Mouse (Mus musculus): ENCODE results near the gene Mettl25.

Mettl25 gene

GRCm38 (mm10) chr10:105840928-105841888, at the start of gene Mettl25, which contains the start of gene Ccdc59:
Mettl25 (minus strand) TSS chr10:105841380.
Ccdc59 (plus strand) TSS chr10:105841067.
- in situ Hi-C loops (cut with MseI, MboI) = no loop called here

DNA sequence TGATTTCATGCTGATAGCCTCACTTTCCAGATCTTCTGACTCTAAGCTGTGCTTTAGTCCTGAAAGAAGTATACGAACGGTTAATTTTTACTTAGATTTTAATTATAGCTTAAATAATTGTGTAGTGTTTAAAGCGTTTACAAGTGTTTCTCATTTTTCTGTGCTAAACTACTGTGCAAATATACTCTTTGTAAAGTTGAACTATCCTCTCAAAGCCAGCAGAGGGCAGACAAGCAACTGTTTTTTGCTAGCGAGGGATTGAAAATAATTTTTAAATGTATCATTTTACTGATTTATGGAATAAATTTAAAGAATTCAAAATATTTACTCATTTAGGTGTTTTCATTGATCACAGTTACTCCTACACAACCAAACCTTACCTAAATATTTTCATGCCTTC, 26.1 kb upstream of the Mettl25 start:
- in situ Hi-C loops (cut with MseI, MboI) = loop anchor here (5.0 kb wide), 1 partner anchor 720 kb away; no protein-coding TSS in a partner anchor

GRCm38 (mm10) chr10:105851136-105851535, 10.0 kb upstream of the Mettl25 start:
- in situ Hi-C loops (cut with MseI, MboI) = no loop called here

DNA sequence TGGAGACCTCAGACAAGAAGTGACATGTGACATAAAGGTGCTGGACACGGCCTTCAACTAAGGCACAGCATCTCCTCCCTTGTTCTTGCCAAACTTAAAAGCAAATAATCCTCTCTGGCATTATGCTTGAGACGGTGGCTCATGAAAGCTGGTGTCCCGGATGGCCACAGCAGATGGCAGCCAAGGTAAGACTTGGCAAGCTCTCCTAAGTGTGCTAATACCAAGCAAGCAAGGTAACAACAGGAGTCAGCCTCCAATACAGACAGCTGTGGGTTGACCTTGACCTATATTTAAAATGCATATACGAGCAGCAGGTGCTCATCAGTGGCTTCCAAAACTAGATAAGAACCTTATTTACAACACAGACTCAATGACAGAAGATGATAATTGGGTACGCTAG, 9.1 kb upstream of the Mettl25 start:
- in situ Hi-C loops (cut with MseI, MboI) = no loop called here

GRCm38 (mm10) chr10:105842574-105842973, 1.4 kb upstream of the Mettl25 start:
- in situ Hi-C loops (cut with MseI, MboI) = no loop called here

GRCm38 (mm10) chr10:105834627-105835228, 6.5 kb downstream of the Mettl25 start:
- in situ Hi-C loops (cut with MseI, MboI) = no loop called here

GRCm38 (mm10) chr10:105806259-105807010, 34.7 kb downstream of the Mettl25 start:
- in situ Hi-C loops (cut with MseI, MboI) = no loop called here

GRCm38 (mm10) chr10:105803461-105803860, 37.7 kb downstream of the Mettl25 start:
- in situ Hi-C loops (cut with MseI, MboI) = no loop called here

GRCm38 (mm10) chr10:105802132-105802531, 39.0 kb downstream of the Mettl25 start:
- in situ Hi-C loops (cut with MseI, MboI) = no loop called here

- in situ Hi-C loops (cut with MseI, MboI) = no loop called here
Observed at GRCm38 (mm10) chr10:105801147-105801546, 40.0 kb downstream of the Mettl25 start.

- in situ Hi-C loops (cut with MseI, MboI) = no loop called here
Observed at GRCm38 (mm10) chr10:105797250-105797924, 43.8 kb downstream of the Mettl25 start.

- in situ Hi-C loops (cut with MseI, MboI) = no loop called here
Observed at GRCm38 (mm10) chr10:105793776-105794552, 47.2 kb downstream of the Mettl25 start.

DNA sequence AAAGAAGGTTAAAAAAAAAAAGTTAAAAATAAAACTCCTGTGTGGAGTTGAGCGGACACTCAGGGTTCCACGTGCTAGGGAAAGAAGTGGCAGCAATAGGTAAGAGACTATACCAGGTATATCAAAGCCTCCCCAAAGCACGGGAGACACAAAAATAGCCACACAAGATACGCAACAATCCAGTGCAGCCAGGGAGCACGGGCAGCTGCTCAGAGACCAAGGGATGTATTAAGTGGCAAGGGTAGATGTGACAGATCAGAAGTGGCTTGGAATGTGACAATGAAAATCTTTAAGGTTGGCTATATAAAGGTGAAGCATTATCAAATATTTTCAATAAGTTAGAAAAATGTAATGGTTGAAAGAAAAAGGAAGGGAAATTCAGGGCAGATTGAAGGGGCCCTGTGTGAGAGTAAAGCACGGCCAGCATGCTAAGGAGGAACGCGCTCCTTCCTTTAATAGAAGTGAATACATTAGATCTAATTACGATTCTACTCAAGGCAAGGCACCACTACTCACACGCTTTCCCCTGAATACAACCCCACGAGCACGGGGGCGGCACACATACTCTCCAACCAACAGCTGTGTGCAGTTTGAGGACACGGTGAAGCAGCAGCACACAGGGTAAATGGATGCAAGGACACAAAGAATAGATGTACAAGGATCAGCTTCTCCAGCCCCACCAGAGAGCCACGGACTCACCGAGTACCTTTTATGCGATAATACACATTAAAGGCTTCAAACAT, 52.3 kb downstream of the Mettl25 start:
- in situ Hi-C loops (cut with MseI, MboI) = no loop called here

GRCm38 (mm10) chr10:105783766-105784165, 57.4 kb downstream of the Mettl25 start:
- in situ Hi-C loops (cut with MseI, MboI) = no loop called here

DNA sequence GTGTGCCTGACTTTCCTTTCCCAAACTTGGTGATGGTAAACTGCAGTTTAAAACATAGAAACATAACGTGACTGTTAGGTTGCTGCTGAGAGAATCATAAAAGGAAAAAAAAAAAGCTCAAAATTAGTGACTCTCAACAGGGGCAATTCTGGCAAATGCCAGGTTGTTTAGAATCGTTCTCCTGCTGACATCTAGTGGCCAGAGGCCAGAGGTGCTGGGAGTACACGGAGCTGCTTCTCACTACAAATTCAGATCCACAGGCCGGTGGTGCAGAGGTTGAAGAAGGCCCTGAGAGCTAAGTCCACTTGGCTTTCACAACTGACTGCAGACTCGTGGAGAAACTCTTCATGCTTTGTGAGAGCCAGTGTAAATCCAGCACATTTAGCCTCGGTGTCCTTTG, 66.8 kb downstream of the Mettl25 start:
- in situ Hi-C loops (cut with MseI, MboI) = no loop called here

DNA sequence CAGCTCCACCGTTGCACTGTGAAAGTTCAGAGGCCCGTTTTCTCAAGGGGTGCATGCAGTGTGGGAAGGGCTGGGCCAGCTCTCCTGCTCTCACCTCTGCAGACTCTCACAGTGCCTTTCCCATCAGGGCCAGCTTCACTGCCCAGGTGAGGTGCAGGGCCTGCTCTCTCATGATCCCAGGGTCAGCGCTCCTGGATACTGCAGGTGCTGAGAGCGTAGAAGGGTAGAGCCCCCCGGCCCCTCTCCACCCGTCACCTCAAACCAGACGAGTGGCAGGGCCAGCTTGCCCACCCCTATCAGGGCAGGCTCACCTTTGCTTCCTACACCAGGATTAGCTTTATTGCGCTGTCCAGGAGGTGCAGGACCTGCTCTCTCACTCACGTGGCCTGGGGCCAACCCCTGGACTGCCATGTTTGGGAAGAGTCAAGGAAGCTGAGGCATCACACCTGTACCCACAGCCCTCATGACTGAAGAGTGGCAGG, 68.3 kb downstream of the Mettl25 start:
- in situ Hi-C loops (cut with MseI, MboI) = no loop called here

- in situ Hi-C loops (cut with MseI, MboI) = no loop called here
Observed at GRCm38 (mm10) chr10:105763959-105764358, 77.2 kb downstream of the Mettl25 start.

- in situ Hi-C loops (cut with MseI, MboI) = no loop called here
Observed at GRCm38 (mm10) chr10:105760460-105760859, 80.7 kb downstream of the Mettl25 start.

DNA sequence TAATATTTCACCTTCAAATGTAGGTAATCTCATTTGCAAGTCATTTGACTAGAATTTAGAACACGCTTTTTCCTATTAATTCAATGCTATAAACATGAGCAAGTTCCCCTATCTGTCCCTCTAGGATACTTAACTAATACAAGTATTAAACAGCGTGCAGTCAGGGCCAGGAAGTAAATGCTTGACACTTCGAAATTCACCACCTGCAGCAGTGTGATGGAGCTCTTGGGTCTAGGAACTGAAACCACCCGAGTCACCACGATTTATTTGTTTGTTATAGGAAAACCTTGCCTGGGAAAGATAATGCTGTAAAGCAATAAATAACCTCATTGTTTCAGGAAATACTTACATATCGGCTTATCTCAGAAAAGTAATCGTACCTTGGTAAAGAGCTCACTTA, 81.1 kb downstream of the Mettl25 start:
- in situ Hi-C loops (cut with MseI, MboI) = no loop called here

Measured in mouse trophoblast stem cell (cell line).